Mouse (Mus musculus) left cerebral cortex, postnatal 25 days (tissue): ENCODE data around the gene Ino80e. TPM values are rescaled to one million over a fixed set of nuclear protein-coding genes. Genes with fewer than 3 reads are reported as not detected.
A peak's percentile ranks its signal among the peaks of the same experiment; 100 is the strongest.
"Not testable (repeated sequence)": the region's sequence is repeated elsewhere in the genome, so short reads cannot be mapped to it uniquely, and the experiment has no call there.

ENCODE experiments used
- DNase-seq, 2 experiments: peaks; one replicate each; pipeline ENCODE4 v3.0.0; 2022; ENCODE audit warnings: low spot score in 2 of 2, mixed read lengths in 1 of 2
- intact Hi-C: fragments of 180-260 bp; cut with DNase I; formaldehyde crosslinking; loops from one replicate; pipeline ENCODE4 v1.15.1; 2025
- total RNA-seq, 2 experiments: library from RNA; stranded (reverse); gene quantifications; 2 replicates each; pipeline ENCODE4 v1.2.3; 2021

Gene Ino80e
- 10 to 100 TPM; 44.9 to 49.9 TPM for total RNA-seq

- intact Hi-C loops: loop anchor here (2.0 kb wide), 1 partner anchor 155 kb away; the partner anchor contains the start of genes Pagr1a and Pagr1b
- DNase-seq: peak; percentile 94 to 97
These were observed at the start of gene Ino80e for GRCm38 (mm10) chr7:126862147-126862784. Gene Ino80e, minus strand, starts transcription at chr7:126862377.

- intact Hi-C loops: no loop called here
These were observed 43.4 kb upstream of the Ino80e start for GRCm38 (mm10) chr7:126905590-126905989.

GRCm38 (mm10) chr7:126899781-126900180 lies 37.6 kb upstream of the Ino80e start:
- intact Hi-C loops, DNase-seq: not testable (repeated sequence)

More at GRCm38 (mm10) chr7:126905590-126905989, 43.4 kb upstream of the Ino80e start:
- DNase-seq: no peak

- intact Hi-C loops: no loop called here
- DNase-seq: peak; percentile 96 to 97
These were observed 36.2 kb upstream of the Ino80e start for GRCm38 (mm10) chr7:126898102-126898990.

GRCm38 (mm10) chr7:126897390-126898101 lies 35.4 kb upstream of the Ino80e start:
- peak; percentile 32 to 43 for DNase-seq
- intact Hi-C loops: no loop called here

GRCm38 (mm10) chr7:126896912-126897311 lies 34.7 kb upstream of the Ino80e start:
- intact Hi-C loops: no loop called here
- no peak for DNase-seq

- DNase-seq: no peak
- intact Hi-C loops: loop anchor here (5.0 kb wide), 1 partner anchor 38 kb away; the partner anchor contains the start of gene Kctd13
These were observed 26.7 kb upstream of the Ino80e start for GRCm38 (mm10) chr7:126888852-126889251.

- DNase-seq: no peak
- intact Hi-C loops: loop anchor here (5.0 kb wide), 1 partner anchor 40 kb away; the partner anchor contains the start of gene Kctd13
These were observed 25.1 kb upstream of the Ino80e start for GRCm38 (mm10) chr7:126887281-126887680.

GRCm38 (mm10) chr7:126884286-126885164 lies 22.3 kb upstream of the Ino80e start, which contains the start of gene Taok2:
Gene Taok2, minus strand, starts transcription at chr7:126884703.
- intact Hi-C loops: loop anchor here (2.0 to 5.0 kb wide), 3 partner anchors 43 to 142 kb away; partner anchors contain the start of genes Kctd13, Maz and Sez6l2
- peak; percentile 98 to 99 for DNase-seq

GRCm38 (mm10) chr7:126883731-126884181 lies 21.6 kb upstream of the Ino80e start:
- DNase-seq: no peak
- intact Hi-C loops: loop anchor here (2.0 to 5.0 kb wide), 2 partner anchors 69 to 143 kb away; partner anchors contain the start of genes Maz and Sez6l2

- intact Hi-C loops: loop anchor here (5.0 kb wide), 1 partner anchor 71 kb away; the partner anchor contains the start of gene Sez6l2
- DNase-seq: no peak
These were observed 18.9 kb upstream of the Ino80e start for GRCm38 (mm10) chr7:126881040-126881439.

GRCm38 (mm10) chr7:126877239-126877638 lies 15.1 kb upstream of the Ino80e start:
- DNase-seq: no peak
- intact Hi-C loops: no loop called here

- no peak for DNase-seq
- intact Hi-C loops: no loop called here
These were observed 8.3 kb upstream of the Ino80e start for GRCm38 (mm10) chr7:126870520-126870891.

GRCm38 (mm10) chr7:126869780-126870519 lies 7.8 kb upstream of the Ino80e start:
- DNase-seq: no peak
- intact Hi-C loops: no loop called here

- no peak for DNase-seq
- intact Hi-C loops: no loop called here
These were observed 5.8 kb upstream of the Ino80e start for GRCm38 (mm10) chr7:126868003-126868402.

- intact Hi-C loops: no loop called here
- DNase-seq: no peak
These were observed 5.4 kb upstream of the Ino80e start for GRCm38 (mm10) chr7:126867534-126867933.

- DNase-seq: no peak
- intact Hi-C loops: loop anchor here (2.0 kb wide), 1 partner anchor 153 kb away; the partner anchor contains the start of genes Pagr1a and Pagr1b
These were observed 1.6 kb upstream of the Ino80e start for GRCm38 (mm10) chr7:126863791-126864190.
